Mouse (Mus musculus) neutrophil, adult 59 days (primary cell): Measurements from ENCODE around the gene Krt36. TPM values are rescaled to one million over a fixed set of nuclear protein-coding genes. Genes with fewer than 3 reads are reported as not detected.

Experiments
- total RNA-seq, 2 experiments: library from RNA; stranded (reverse); gene quantifications; 1 replicate in 1 of 2; 2 replicates in 1 of 2; pipeline ENCODE4 v1.2.4; 2023

Gene Krt36
- total RNA-seq: not detected

DNA sequence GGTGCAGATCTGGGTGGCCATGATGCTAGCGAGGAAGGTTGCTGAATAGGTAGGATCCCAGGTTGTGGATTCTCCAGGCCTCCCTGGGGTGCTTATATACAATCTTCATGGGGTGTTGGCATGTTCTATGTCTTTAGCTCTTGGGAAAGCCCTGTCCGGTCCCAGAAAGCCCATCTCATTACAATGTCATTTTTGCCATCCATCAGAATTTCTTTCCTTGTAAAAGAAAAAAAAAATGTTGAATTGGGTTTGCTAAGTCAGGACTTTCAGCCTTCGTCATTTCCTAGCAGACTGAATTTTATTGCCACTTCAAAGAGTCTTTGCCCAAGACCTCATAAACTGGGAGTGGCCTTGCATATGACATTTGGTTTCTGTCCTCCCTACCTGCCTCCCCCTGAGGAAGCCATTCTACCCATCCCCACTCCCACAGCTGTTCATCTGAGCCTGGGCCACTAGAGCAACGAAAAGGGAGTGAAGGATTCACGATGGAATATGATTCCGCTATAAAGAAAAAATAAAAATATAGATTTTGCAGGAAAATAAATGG, at the start of gene Krt36:
Gene Krt36, minus strand, starts transcription at position 51 of the 547 bp plus-strand sequence.

DNA sequence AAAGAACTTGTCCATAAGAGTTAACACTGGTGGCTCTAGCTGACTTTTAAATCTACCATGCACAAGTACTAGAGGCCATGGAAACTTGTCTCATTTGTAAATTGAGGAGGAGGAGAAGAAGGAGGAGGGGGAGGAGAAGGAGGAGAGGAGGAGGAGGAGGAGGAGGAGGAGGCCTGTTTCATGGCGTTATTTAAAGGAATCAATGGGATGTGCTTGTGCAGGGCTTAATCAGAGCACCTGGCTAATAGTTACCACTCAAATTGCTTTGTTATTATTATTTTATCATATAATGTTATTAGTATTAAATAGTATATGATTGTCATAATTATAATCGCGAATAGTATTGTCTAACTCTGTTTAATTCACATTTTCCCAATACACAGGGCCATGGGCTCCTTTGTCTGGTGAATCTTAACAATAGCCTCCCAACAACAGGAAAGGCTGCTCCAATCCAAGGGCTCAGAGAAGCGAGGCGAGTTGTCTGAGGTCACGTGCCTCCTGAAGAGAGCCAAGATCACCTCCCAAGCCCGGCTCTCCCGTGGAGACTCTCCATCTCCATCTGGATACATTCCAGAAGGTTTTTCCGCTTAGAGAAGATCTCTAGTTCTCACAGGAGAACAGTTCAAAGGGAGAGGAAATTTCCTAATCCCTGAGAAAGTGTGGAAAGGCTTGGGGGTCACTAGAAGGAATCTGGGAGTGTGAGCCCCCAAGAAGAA, 43.3 kb upstream of the Krt36 start, which contains the start of gene Krt19:
Gene Krt19, minus strand, starts transcription at position 51 of the 716 bp plus-strand sequence.

DNA sequence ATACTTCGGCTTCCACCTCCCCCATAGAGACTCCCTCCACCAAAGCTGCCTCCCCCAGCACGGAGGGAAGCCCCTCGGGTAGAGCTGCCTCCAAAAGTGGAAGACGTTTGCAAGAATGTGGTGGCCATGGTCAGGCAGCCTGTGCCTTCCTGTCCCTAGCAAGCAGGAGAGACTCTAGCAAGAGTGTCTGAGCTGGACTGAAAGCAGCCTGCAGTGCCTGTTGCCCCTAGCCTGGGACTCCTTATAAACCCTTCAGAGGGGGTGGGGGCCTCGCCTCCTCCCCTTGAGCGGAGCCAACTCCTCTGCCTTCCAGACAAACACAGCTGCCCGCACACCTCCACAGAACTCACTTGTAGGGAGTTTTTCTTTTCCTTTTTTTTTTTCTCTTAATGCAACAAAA, 30.3 kb upstream of the Krt36 start, which contains the start of gene Krt15:
Gene Krt15, minus strand, starts transcription at position 198 of the 400 bp plus-strand sequence.

DNA sequence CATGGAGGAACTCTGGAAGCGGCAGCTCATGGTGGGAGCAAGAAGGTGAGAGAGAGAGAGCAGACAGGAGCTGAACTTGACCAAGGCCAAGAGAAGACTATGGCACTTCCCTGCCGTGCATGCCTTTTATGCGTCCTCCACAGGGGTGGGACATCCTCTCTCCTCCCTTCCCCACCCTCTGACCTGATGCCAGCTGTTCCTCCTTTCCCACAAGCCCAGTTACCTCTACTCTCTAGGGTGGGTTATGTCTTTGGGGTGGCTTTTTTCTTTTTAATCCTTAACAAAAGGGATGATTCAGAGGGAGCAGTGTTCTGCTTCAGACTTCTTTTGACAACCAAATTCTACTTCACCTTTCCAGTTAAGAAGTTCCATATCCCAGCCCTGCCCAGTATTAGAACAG, 16.0 kb upstream of the Krt36 start, which contains the start of gene Krt13:
Gene Krt13, minus strand, starts transcription at position 101 of the 400 bp plus-strand sequence.

DNA sequence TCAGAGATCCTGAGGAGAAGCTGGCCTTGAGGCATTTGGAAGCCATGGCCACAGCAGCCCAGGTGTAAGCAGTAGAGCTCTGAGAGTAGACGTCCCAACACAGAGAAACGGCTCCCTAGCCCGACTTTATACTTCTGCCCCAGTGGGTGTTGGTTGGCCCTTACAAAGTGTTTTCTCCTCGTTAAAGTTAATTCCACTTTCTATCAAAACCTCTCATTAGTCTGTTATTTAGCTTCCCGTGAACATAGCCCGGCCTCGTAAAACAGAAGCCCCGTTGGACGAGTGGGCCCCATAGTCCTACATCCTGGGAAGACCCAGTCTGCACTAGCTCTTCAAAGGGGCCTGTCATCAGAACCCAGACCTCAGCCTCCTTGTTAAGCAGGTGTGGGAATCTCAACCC, 9.3 kb downstream of the Krt36 start, which contains the start of gene Krt35:
Gene Krt35, minus strand, starts transcription at position 101 of the 400 bp plus-strand sequence.

DNA sequence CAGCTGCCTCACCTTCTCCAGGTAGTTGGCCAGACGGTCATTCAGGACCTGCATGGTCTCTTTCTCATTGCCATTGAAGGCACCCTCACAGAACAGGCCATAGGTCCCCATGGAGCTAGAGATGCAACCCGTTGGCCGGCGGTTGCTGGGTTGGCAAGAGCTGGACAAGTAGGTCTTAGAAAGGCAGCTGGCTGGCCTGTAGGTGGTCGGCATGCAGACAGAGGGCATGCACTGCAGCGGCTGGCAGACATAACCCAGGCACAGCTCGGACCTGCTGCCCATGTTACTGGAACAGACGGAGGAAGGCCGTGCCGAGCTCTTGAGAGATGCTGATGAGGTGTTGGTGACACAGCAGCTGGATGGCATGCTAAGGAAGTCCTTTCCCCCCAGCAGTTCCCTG, 17.6 kb downstream of the Krt36 start, which contains the start of gene Krt32:
Gene Krt32, minus strand, starts transcription at position 366 of the 400 bp plus-strand sequence.

Other genes starting within 250 kb of the Krt36 start
- not detected for gene Gm11568, start 247.7 kb downstream of the Krt36 start, total RNA-seq
- not detected for gene Gm11559, start 241.2 kb downstream of the Krt36 start, total RNA-seq
- gene Krtap9-1, start 232.2 kb downstream of the Krt36 start, total RNA-seq: not detected
- not detected for gene Gm11567, start 226.4 kb downstream of the Krt36 start, total RNA-seq
- gene Krtap31-1, start 197.7 kb downstream of the Krt36 start, total RNA-seq: not detected
- gene Gm11565, start 190.9 kb downstream of the Krt36 start, total RNA-seq: not detected
- not detected for gene Krtap31-2, start 169.3 kb downstream of the Krt36 start, total RNA-seq
- gene Krtap9-5, start 157.2 kb downstream of the Krt36 start, total RNA-seq: not detected
- not detected for gene Krtap29-1, start 126.6 kb downstream of the Krt36 start, total RNA-seq
- not detected for gene Krtap16-1, start 119.0 kb downstream of the Krt36 start, total RNA-seq
- gene Krtap17-1, start 111.6 kb downstream of the Krt36 start, total RNA-seq: not detected
- gene Krt33a, start 89.4 kb downstream of the Krt36 start, total RNA-seq: not detected
- gene Krt33b, start 75.8 kb downstream of the Krt36 start, total RNA-seq: not detected
- gene Krt34, start 64.1 kb downstream of the Krt36 start, total RNA-seq: not detected
- not detected for gene Krt31, start 55.1 kb downstream of the Krt36 start, total RNA-seq
- not detected for gene Krt32, start 17.4 kb downstream of the Krt36 start, total RNA-seq
- gene Krt35, start 9.4 kb downstream of the Krt36 start, total RNA-seq: not detected
- not detected for gene Krt13, start 15.9 kb upstream of the Krt36 start, total RNA-seq
- gene Krt15, start 30.3 kb upstream of the Krt36 start, total RNA-seq: not detected
- not detected for gene Krt19, start 43.0 kb upstream of the Krt36 start, total RNA-seq
- not detected for gene Krt9, start 87.6 kb upstream of the Krt36 start, total RNA-seq
- not detected for gene Krt14, start 101.9 kb upstream of the Krt36 start, total RNA-seq
- not detected for gene Krt16, start 143.3 kb upstream of the Krt36 start, total RNA-seq
- gene Krt17, start 155.4 kb upstream of the Krt36 start, total RNA-seq: not detected
- gene Krt42, start 164.2 kb upstream of the Krt36 start, total RNA-seq: not detected
- gene Eif1, start 214.3 kb upstream of the Krt36 start, total RNA-seq: 1,000 to 10,000 TPM; 1,497 to 1,503 TPM
- 1 to 10 TPM in 1 of 2 experiments, not detected in 1; 1.2 TPM for gene Gast, start 228.8 kb upstream of the Krt36 start, total RNA-seq